Mouse (Mus musculus): ENCODE results near the gene Zscan29. TPM values are rescaled to one million over a fixed set of nuclear protein-coding genes. Genes with fewer than 3 reads are reported as not detected.
"Not testable (repeated sequence)": the region's sequence is repeated elsewhere in the genome, so short reads cannot be mapped to it uniquely, and the experiment has no call there.

Zscan29 gene
- total RNA-seq, 2 experiments from 2014 or later = 6.5 to 7.0 TPM

DNA sequence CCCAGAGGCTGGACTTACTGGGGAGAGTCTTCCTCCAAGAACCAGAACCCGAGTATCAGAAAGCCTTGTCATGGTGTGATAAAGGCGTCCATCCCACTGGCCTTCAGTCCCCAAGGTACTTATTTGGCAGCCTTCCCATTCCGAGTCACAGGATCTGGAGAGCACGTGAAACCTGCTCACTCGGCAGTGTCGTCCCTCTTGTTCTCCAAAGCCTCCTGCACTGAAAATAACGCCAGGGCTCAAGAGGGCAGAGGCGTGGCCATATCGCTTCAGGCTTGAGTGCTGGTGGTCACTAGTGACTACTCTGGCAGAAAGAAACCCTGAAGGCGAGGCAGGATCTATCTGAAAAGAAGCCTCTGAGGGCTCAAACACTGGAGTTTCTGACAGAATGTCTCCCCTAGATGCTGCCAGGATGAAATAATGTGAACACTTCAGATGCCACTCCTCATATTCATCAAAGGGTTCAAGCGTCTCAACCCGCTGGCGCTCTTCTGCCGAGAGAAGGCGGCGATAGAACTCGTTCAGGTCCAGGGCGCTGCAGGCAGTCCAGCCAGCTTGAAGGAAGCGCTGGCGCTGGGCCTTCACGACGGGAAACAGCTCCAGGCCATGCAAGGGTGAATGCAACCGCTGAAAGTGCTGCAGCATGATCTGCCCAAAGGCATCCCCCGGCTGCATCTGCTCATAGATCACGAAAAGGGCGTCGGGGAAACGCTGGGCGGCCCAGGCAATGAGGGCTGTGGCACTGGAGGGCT lies 31.5 kb downstream of the Zscan29 start:
- peak in 1 of 2 experiments; percentile 8 for DNase-seq (ENCODE audit: low spot score in 2 of 2)

DNA sequence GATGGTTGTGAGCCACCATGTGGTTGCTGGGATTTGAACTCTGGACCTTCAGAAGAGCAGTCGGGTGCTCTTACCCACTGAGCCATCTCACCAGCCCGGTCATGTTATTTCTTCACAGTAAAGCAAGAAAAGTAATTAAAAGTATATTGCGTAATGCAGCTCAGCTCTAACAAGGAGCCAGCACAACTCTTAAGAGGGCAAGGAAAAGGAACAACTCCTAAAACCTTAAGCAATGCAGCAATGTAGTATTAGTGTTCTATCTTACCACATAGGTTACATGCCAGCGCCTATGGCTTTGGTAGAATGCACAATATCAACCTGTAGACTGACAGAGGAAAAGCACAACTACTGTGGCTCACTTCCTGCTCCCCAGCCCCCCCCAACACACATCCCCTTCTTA lies 33.6 kb downstream of the Zscan29 start:
- DNase-seq (ENCODE audit: low spot score in 2 of 2) = no peak

DNA sequence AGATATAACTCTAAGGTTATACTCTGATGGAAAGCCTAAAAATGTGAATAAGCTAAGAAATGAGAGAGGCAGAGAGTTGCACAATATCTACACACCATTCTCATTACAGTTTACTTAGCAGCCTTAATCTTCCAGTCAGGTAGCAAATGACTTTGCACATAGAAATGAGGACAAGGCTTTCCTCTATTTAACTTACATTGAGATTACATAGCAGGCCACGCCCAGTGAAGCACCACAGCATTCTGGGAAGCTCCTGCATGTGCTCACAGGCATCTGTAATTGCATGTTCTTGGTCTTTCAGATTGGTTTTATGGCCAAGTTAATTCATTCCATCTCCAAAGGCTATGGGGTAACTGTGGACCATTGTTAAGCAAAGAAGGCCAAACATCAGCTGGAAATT lies 38.1 kb downstream of the Zscan29 start:
- no peak for DNase-seq (ENCODE audit: low spot score in 2 of 2)

DNA sequence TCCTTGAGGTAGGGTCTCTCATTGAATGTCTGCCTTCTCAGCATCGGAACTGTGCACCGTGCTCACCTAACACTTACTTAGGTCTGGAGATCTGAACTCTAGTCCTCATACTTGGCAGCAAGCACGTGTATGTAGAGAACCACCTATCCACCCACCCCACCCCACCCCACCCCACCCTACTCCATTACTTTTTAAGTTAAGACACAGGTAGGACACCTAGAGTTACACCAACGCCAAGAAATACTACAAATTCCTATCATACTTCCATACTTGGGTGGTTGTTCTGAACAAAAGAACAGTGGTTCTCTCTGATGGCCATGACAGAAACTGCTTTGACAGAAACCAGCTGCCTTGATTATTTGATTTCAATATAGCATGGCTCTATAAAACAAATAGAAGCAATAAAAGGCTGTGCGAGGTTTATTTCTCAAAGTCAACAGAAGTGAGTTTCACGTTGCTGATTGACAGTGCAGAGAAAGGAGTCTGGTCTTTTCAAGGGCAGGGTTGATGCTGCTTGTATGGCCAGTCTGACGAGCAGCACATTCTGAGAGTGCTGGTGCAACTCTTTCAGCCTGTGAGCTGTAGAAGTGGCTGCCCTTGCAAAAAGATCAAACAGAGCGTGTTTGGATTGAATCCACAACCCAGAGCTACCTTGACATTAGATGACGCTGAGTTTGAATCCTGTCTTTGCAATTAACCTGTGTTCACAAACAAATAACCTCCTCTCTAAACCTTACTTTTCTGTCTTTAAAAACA lies 41.9 kb downstream of the Zscan29 start:
- DNase-seq (ENCODE audit: low spot score in 2 of 2) = no peak

DNA sequence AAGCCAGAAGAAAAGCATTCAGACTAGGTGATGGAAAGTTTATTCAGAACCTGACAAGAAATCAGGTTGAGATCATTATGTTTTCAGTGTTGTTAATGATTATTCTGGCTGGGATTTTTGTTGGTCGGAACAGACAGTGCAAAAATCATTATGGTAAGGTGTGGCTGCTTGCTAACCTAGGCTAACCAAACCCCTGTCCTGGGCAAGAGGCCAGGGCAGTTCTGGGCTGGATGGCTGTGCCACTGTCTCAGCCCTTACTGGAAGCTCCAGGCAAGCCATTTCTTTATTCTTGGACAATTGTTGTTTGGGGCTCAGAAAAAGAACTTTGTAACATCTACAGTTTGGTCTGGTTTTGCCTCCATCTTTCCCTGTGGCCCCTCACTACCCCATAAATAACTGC lies 43.4 kb downstream of the Zscan29 start:
- DNase-seq (ENCODE audit: low spot score in 2 of 2) = no peak

DNA sequence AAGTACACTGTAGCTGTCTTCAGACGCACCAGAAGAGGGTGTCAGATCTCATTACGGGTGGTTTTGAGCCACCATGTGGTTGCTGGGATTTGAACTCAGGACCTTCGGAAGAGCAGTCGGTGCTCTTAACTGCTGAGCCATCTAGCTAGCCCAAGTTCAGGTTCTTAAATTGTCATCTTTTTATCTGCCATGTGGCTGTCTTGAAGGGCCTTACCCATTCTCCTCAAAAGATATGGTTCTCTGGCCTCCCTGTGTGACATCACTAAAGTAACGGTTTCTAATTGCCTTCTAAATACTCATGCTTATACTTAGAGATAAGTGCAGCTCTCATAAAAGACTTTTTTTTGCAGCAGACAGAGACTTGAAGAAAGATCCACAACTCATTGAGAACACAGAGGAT lies 44.6 kb downstream of the Zscan29 start:
- DNase-seq (ENCODE audit: low spot score in 2 of 2) = not testable (repeated sequence)

DNA sequence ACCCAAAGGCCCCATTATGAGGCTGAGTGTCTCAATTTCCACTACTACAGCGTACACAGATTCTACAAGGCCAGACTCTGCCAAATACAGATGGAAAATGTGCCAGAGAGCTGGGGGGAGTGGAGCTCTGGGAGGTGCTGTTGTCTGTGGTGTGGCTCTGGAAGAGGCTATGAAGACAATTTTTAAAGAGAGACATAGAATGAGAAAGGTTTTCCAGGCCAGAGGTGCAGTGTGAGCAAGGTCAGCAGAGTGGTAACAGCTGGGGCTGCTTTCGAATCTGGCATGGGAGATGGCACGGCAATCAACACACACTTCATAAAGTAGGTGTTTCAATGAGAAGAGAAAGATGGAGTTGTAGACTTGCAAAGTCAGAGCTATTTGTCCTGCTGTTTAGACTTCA lies 51.7 kb downstream of the Zscan29 start:
- no peak for DNase-seq (ENCODE audit: low spot score in 2 of 2)

DNA sequence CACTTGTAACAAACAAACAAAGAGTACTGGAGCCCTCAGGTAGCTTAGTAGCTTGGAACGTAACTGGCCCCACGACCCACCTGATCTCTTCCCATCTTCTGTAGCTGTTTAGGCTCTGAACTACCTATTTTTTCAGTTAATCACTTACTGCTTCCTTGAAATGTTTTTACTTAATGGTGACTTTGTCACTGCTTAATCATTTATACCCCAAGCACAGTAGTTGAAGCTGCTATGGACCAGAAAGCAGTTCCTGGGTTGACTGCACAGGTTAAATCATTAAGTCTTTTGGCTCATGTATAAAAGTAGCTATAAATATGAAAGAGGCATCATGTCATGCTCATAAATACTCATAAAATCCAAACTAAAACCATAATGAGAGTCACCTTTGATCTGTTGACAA lies 55.5 kb downstream of the Zscan29 start:
- no peak for DNase-seq (ENCODE audit: low spot score in 2 of 2)

DNA sequence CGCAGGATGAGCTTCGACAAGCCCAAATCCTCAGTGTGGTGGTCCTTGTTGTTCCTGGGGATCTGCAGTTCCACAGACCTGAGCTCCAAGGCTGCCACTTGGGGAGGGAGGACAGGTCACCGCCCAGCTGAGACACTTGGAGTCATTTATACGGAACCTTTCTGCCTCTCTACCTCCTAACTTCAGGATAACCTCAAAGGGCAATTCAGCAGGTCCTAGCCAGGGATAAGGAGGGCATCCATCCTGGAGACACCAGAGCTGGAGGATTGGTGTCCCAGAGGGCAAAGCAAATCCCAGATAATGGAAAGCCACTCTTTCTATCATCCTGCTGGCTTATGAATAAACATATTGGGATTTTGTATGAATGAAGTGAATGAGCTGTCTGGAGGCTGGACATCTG lies 61.2 kb downstream of the Zscan29 start, which contains the start of gene Tgm7:
Gene Tgm7 (minus strand): TSS at position 101 of the 400 bp plus-strand sequence.
- no peak for DNase-seq (ENCODE audit: low spot score in 2 of 2)

Other genes with a start within 250 kb of the Zscan29 start
- 10 to 100 TPM; 40.2 to 44.3 TPM for gene Ubr1, start 200.4 kb downstream of the Zscan29 start, total RNA-seq (2021)
- gene Tmem62, start 194.1 kb downstream of the Zscan29 start, total RNA-seq (2021) = 10 to 100 TPM; 22.0 to 23.1 TPM
- 10 to 100 TPM; 57.6 to 64.0 TPM for gene Ccndbp1, start 162.7 kb downstream of the Zscan29 start, total RNA-seq (2021)
- not detected for gene Epb42, start 134.1 kb downstream of the Zscan29 start, total RNA-seq (2021)
- gene Tgm5, start 85.3 kb downstream of the Zscan29 start, total RNA-seq (2021) = not detected
- gene Tgm7, start 61.3 kb downstream of the Zscan29 start, total RNA-seq (2021) = under 1 TPM; 0.20 TPM
- gene Adal, start 30.7 kb downstream of the Zscan29 start, total RNA-seq (2021) = 10 to 100 TPM; 20.2 to 21.1 TPM
- 1 to 10 TPM; 6.3 to 6.9 TPM for gene Lcmt2, start 30.5 kb downstream of the Zscan29 start, total RNA-seq (2021)
- gene Tubgcp4, start 471 bp downstream of the Zscan29 start, total RNA-seq (2021) = 10 to 100 TPM; 37.1 to 37.4 TPM
- 100 to 1,000 TPM; 128 to 144 TPM for gene Trp53bp1, start 100.3 kb upstream of the Zscan29 start, total RNA-seq (2021)
- gene Map1a, start 118.5 kb upstream of the Zscan29 start, total RNA-seq (2021) = 100 to 1,000 TPM; 595 to 602 TPM
- gene Ppip5k1, start 184.3 kb upstream of the Zscan29 start, total RNA-seq (2021) = 100 to 1,000 TPM; 106 to 109 TPM
- 100 to 1,000 TPM; 380 to 418 TPM for gene Ckmt1, start 186.6 kb upstream of the Zscan29 start, total RNA-seq (2021)
- gene Strc, start 216.0 kb upstream of the Zscan29 start, total RNA-seq (2021) = under 1 TPM; 0.58 to 0.77 TPM
- 100 to 1,000 TPM; 189 to 197 TPM for gene Pdia3, start 242.7 kb upstream of the Zscan29 start, total RNA-seq (2021)
- gene Catsper2, start 242.7 kb upstream of the Zscan29 start, total RNA-seq (2021) = 1 to 10 TPM; 3.4 to 4.6 TPM